In genomic region chr8:66860921-66861588, GRCm38 (mm10) we compare ENCODE assay signal across 8 mouse cellular contexts. TPM values are rescaled to one million over a fixed set of nuclear protein-coding genes. Genes with fewer than 3 reads are reported as not detected.
DNase-seq lines count a peak whose midpoint lies in the region; ATAC-seq and TF ChIP-seq lines count a peak whose summit lies in the region.

No protein-coding gene starts in this region.

- DNase-seq in B cell, adult 2 months = peak; percentile 28 to 39
- peak; percentile 14 for DNase-seq in T-cell, adult 2 months (ENCODE audit: low spot score)
- peak; percentile 64 for DNase-seq in embryo, embryonic 10.5 days (ENCODE audit: low spot score)
- peak; percentile 39 to 56 for DNase-seq in heart, adult 2 months
- peak; percentile 47 for DNase-seq in kidney, adult 18-20 months
- DNase-seq in liver, postnatal 0 days = peak; percentile 57
- DNase-seq in thymus, postnatal 14 days = peak; percentile 49

- peak overlapping the region; percentile 72 for H3K9ac ChIP-seq in heart, adult 2 months (ENCODE audit: low read depth, low read length)
- peak overlapping the region; percentile 70 for H3K9ac ChIP-seq in liver, postnatal 0 days (replicated peaks)
- peak overlapping the region; percentile 72 for H3K9ac ChIP-seq in neural tube, embryonic 12.5 days

- 4% methylated on average over 46 of the region's 46 CpGs for WGBS in heart, adult 2 months
- 1% methylated on average over 40 of the region's 46 CpGs for WGBS in liver, postnatal 0 days (ENCODE audit: insufficient replicate concordance)
- WGBS in neural tube, embryonic 12.5 days = under 1% methylated on average over 46 of the region's 46 CpGs

- H3K4me3 ChIP-seq in heart, adult 2 months = peak overlapping the region; percentile 74
- H3K4me3 ChIP-seq in liver, postnatal 0 days (ENCODE audit: low read depth, low read length) = peak overlapping the region; percentile 83
- peak overlapping the region; percentile 75 for H3K4me3 ChIP-seq in neural tube, embryonic 12.5 days

- no peaks in the 10 kb centered on the region for H3K27me3 ChIP-seq in heart, adult 2 months (ENCODE audit: control insufficient read depth, insufficient read depth, low read length)
- no peaks in the 10 kb centered on the region for H3K27me3 ChIP-seq in liver, postnatal 0 days (ENCODE audit: insufficient read depth, low read length)
- no peaks in the 10 kb centered on the region for H3K27me3 ChIP-seq in neural tube, embryonic 12.5 days (replicated peaks)

- H3K36me3 ChIP-seq in heart, adult 2 months (ENCODE audit: control insufficient read depth, insufficient read depth, low read length) = no peaks in the 10 kb centered on the region
- H3K36me3 ChIP-seq in liver, postnatal 0 days (replicated peaks; ENCODE audit: insufficient read depth, low read length) = no peaks in the 10 kb centered on the region
- no peaks in the 10 kb centered on the region for H3K36me3 ChIP-seq in neural tube, embryonic 12.5 days

- TF ChIP-seq POLR2A in heart, adult 2 months (IDR thresholded peaks at IDR 0.05; ENCODE audit: insufficient read depth, low read depth, low read length) = no peak

- peak overlapping the region; percentile 57 for H3K27ac ChIP-seq in heart, adult 2 months
- H3K27ac ChIP-seq in liver, postnatal 0 days (ENCODE audit: low read depth) = no peak overlapping the region
- H3K27ac ChIP-seq in neural tube, embryonic 12.5 days = no peak overlapping the region

- no peaks in the 10 kb centered on the region for H3K9me3 ChIP-seq in liver, postnatal 0 days (ENCODE audit: low read length)
- no peaks in the 10 kb centered on the region for H3K9me3 ChIP-seq in neural tube, embryonic 12.5 days

- H3K4me1 ChIP-seq in heart, adult 2 months (ENCODE audit: control insufficient read depth, insufficient read depth, low read length) = no peaks in the 10 kb centered on the region; the same call in 1 of the 2 replicates
- H3K4me1 ChIP-seq in liver, postnatal 0 days (ENCODE audit: insufficient read depth) = peaks cover 11% of the 10 kb centered on the region
- H3K4me1 ChIP-seq in neural tube, embryonic 12.5 days = peaks cover 16% of the 10 kb centered on the region

- no peak for TF ChIP-seq EP300 in heart, adult 2 months (IDR thresholded peaks at IDR 0.05; ENCODE audit: insufficient read depth, low read depth, low read length)
- TF ChIP-seq EP300 in liver, postnatal 0 days (IDR thresholded peaks at IDR 0.05; ENCODE audit: low read depth) = no peak

- intact Hi-C loops in heart, adult 2 months (cut with DNase I) = loop anchor here (5.0 kb wide), 1 partner anchor 374 kb away; the partner anchor contains the start of gene Tma16

- H3K79me2 ChIP-seq in heart, adult 2 months (replicated peaks; ENCODE audit: control insufficient read depth, insufficient read depth, low read length) = no peaks in the 10 kb centered on the region

- ATAC-seq in liver, postnatal 0 days = peak; percentile 46
- ATAC-seq in neural tube, embryonic 12.5 days (ENCODE audit: low FRiP score, low read depth) = peak; percentile 78

- TF ChIP-seq CTCF in heart, adult 2 months (IDR thresholded peaks at IDR 0.05) = no peak
- no peak for TF ChIP-seq CTCF in liver, postnatal 0 days (IDR thresholded peaks at IDR 0.05; ENCODE audit: low read depth)

- H3K4me2 ChIP-seq in liver, postnatal 0 days (ENCODE audit: low read depth, low read length) = peak overlapping the region; percentile 75
- peak overlapping the region; percentile 89 for H3K4me2 ChIP-seq in neural tube, embryonic 12.5 days (replicated peaks)

RNA-seq across cellular contexts. Expression of gene Naf1, which starts 1.0 kb away (rescaled TPM):
- 1 to 10 TPM; 4.6 to 5.4 TPM for total RNA-seq in heart, adult 2 months (2021)
- polyA plus RNA-seq in heart, adult 2 months (2012; rRNA removed) = 2.3 and 3.3 TPM in 2 replicates
- 1.4 TPM in 2 replicates for polyA plus RNA-seq in liver, postnatal 0 days (2015; fragmentation: Nextera tagmentation; extraction: Ambion mirVana)
- polyA plus RNA-seq in neural tube, embryonic 12.5 days (2016; fragmentation: Nextera tagmentation; extraction: Ambion mirVana) = 2.6 and 3.1 TPM in 2 replicates

Comparison
In these comparisons a context has a peak if more than half of its experiments do, and no peak if none do; other contexts are left out.
1. DNase-seq: peak in every context shown above with its lines; median percentile 64 in embryo, embryonic 10.5 days; 57 in liver, postnatal 0 days; 49 in thymus, postnatal 14 days; 48 in heart, adult 2 months; 47 in kidney, adult 18-20 months; 34 in B cell, adult 2 months; 14 in T-cell, adult 2 months.